Mouse (Mus musculus) liver, adult 2 months (tissue): Measurements from ENCODE around the gene Gm572. TPM values are rescaled to one million over a fixed set of nuclear protein-coding genes. Genes with fewer than 3 reads are reported as not detected.
A peak's percentile ranks its signal among the peaks of the same experiment; 100 is the strongest.

ENCODE experiments used
- DNase-seq: peaks from one replicate; pipeline ENCODE4 v3.0.0-alpha.2; 2011; ENCODE audit warnings: low read depth, low spot score; ENCODE audit errors: extremely low read depth
- H3K27ac ChIP-seq: fragments of 200-500 bp; replicated peaks from 2 replicates; pipeline ENCODE4 v1.5.1; 2012; ENCODE audit warnings: low read depth, mild to moderate bottlenecking, control low read depth, inconsistent platforms, low read length; ENCODE audit not compliant: insufficient read depth
- H3K27me3 ChIP-seq: fragments of 200-500 bp; 2 replicates; pipeline ENCODE4 v1.6.1; 2012; ENCODE audit warnings: mild to moderate bottlenecking, moderate library complexity, low read length, inconsistent platforms; ENCODE audit not compliant: control insufficient read depth, insufficient read depth
- H3K36me3 ChIP-seq: fragments of 200-500 bp; 2 replicates; pipeline ENCODE4 v1.6.1; 2012; ENCODE audit warnings: low read length, inconsistent platforms; ENCODE audit not compliant: control insufficient read depth, insufficient read depth
- H3K4me1 ChIP-seq: fragments of 200-500 bp; 2 replicates; pipeline ENCODE4 v1.6.1; 2011; ENCODE audit warnings: low read length; ENCODE audit not compliant: control insufficient read depth, insufficient read depth
- H3K4me3 ChIP-seq: fragments of 200-500 bp; 2 replicates; pipeline ENCODE4 v1.5.1; 2011; ENCODE audit warnings: low read depth, mild to moderate bottlenecking, control low read depth, low read length, moderate library complexity; ENCODE audit not compliant: insufficient read depth
- H3K79me2 ChIP-seq: fragments of 200-500 bp; 2 replicates; pipeline ENCODE4 v1.6.1; 2012; ENCODE audit warnings: inconsistent platforms, mild to moderate bottlenecking, low read length, moderate library complexity; ENCODE audit not compliant: control insufficient read depth, insufficient read depth
- H3K9ac ChIP-seq: fragments of 200-500 bp; 2 replicates; pipeline ENCODE4 v1.6.1; 2012; ENCODE audit warnings: low read depth, mild to moderate bottlenecking, control low read depth, inconsistent platforms, low read length
- CTCF ChIP-seq: fragments of 200-500 bp; IDR thresholded peaks from 2 replicates; pipeline ENCODE4 v1.5.1; 2011; ENCODE audit warnings: low read depth, low read length, control low read depth
- POLR2A ChIP-seq: fragments of 200-500 bp; IDR thresholded peaks from 2 replicates; pipeline ENCODE4 v1.6.1; 2011; ENCODE audit warnings: low read length, control low read depth; ENCODE audit not compliant: insufficient read depth; ENCODE audit errors: extremely low read depth
- WGBS: fragments of 180-500 bp; shearing (Covaris S2); methylation state at CpG from one replicate; pipeline ENCODE4 v1.1.7; 2018; 5-methylcytosine and 5-hydroxymethylcytosine counted together
- polyA plus RNA-seq: library from polyadenylated mRNA; depleted of rRNA; stranded (reverse); fragments of >200 nt; gene quantifications from 2 replicates; pipeline ENCODE4 v1.2.3, GENCODE M21; 2012
- total RNA-seq: library from RNA; depleted of rRNA; stranded (reverse); fragments of >200 nt; gene quantifications from 2 replicates; pipeline ENCODE4 v1.2.3, GENCODE M21; 2014

The Gm572 gene
- total and polyA plus RNA-seq, 2 experiments = not detected

DNA sequence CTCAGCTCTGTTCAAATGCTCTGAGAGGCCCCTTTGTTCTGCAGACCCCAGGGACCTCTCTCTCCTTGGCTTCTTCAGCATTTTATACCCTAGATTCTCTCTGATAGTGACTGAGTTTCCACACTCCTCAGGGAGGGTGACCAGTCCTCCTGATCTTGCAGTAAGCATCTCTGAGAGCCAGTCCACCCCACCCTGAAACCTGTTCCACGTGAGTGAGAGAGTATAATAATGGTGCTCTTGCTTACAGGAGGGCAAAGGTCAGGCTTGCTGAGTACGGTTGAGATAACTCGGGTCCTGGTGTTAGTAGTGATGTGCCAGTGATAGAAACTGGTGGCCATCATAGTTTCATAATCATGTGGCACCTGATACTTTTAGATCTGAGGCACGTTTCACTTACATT is 48.1 kb downstream of the Gm572 start:
- Histone ChIP-seq H3K27me3 (no peaks in the 10 kb centered on the region; the same call in 1 of the 2 replicates), H3K27ac (no peak overlapping the region), H3K4me3 (no peak overlapping the region), H3K79me2 (no peaks in the 10 kb centered on the region), H3K4me1 (no peaks in the 10 kb centered on the region), H3K9ac (no peak overlapping the region), H3K36me3 (no peaks in the 10 kb centered on the region)
- TF ChIP-seq POLR2A (no peak), CTCF (no peak)
- DNase-seq = no peak
- 47% methylated on average over 4 of the region's 4 CpGs for WGBS

DNA sequence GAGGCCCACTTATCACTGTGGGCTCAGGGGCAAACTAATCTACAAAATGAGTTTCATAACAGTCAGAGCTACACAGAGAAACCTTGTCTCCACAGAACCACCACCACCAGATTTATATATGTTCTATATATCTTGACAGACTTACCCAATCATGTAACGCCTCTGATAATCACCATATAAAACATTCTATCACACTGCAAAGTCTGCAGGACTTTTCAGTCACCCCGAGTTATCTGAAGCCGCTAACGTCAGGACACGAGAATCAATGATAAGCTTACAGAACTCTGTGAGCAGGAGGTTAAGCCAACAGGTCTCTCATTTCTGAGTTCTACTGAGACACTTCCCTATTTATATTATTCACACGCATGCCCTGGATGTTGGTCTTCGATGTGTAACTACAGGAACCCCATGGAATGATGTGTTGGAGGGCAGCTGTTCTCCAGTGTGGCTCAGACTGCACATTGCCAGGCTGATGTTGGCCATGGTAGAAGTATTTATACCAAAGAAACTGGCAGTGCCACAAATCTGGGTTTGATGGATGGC is 50.4 kb downstream of the Gm572 start:
- Histone ChIP-seq H3K9ac (no peak overlapping the region), H3K79me2 (no peaks in the 10 kb centered on the region), H3K27ac (no peak overlapping the region), H3K36me3 (no peaks in the 10 kb centered on the region), H3K4me1 (no peaks in the 10 kb centered on the region), H3K4me3 (no peak overlapping the region), H3K27me3 (no peaks in the 10 kb centered on the region)
- no peak for DNase-seq
- 73% methylated on average over 7 of the region's 7 CpGs for WGBS
- TF ChIP-seq POLR2A = no peak
- no peak for TF ChIP-seq CTCF

DNA sequence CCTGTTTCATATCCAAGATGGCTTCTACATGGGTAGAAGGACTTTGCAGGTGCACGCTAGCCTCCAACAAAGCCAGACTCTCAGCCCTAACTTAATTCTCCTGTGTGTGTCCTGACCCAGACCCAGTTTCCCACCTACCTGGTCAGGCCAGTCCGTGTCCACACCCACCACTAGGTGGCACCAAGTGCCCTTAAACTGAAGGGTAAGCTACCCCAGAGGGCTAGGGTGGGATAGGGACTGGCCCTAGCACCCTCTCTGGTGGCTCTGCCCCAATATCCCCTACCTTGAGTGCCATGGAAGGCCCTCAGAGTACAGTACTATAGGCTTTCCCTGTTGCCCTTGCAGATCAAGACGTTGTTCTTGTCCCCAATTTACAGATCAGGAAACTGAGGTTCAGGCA is 61.6 kb downstream of the Gm572 start:
- no peak overlapping the region for H3K27ac ChIP-seq
- no peak overlapping the region for H3K9ac ChIP-seq
- no peak overlapping the region for H3K4me3 ChIP-seq
- H3K36me3 ChIP-seq = no peaks in the 10 kb centered on the region
- WGBS = 45% methylated on average over 3 of the region's 3 CpGs
- H3K4me1 ChIP-seq = no peaks in the 10 kb centered on the region
- no peaks in the 10 kb centered on the region for H3K79me2 ChIP-seq
- peak; percentile 19 for DNase-seq
- TF ChIP-seq CTCF (peak; percentile 88), POLR2A (no peak)
- no peaks in the 10 kb centered on the region for H3K27me3 ChIP-seq

DNA sequence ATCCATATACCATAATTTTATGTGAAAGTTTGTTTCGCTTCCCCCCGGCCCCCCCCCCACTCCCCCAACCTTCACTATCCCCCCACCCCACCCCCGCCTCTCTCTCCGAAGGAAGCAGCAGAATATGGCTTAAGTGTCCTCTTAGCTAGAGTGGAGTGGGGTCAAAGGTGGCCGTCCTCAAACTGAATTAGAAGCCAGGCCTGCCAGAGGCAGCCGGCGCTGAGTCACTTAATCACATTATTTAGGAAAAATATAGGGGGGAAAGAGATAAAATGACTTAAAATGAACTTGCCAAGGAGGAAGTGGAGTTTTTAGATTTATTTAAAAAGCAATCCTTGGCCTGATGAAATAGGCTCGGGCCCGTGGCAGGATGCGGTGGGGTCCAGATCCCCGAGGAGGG is 65.7 kb downstream of the Gm572 start:
- H3K27ac ChIP-seq = no peak overlapping the region
- TF ChIP-seq POLR2A = no peak
- TF ChIP-seq CTCF = no peak
- H3K27me3 ChIP-seq = no peaks in the 10 kb centered on the region
- no peaks in the 10 kb centered on the region for H3K36me3 ChIP-seq
- H3K4me3 ChIP-seq = no peak overlapping the region
- no peaks in the 10 kb centered on the region for H3K79me2 ChIP-seq
- H3K9ac ChIP-seq = no peak overlapping the region
- WGBS = 60% methylated on average over 11 of the region's 11 CpGs
- no peak for DNase-seq
- H3K4me1 ChIP-seq = peaks cover 6% of the 10 kb centered on the region; the same call in 1 of the 2 replicates

DNA sequence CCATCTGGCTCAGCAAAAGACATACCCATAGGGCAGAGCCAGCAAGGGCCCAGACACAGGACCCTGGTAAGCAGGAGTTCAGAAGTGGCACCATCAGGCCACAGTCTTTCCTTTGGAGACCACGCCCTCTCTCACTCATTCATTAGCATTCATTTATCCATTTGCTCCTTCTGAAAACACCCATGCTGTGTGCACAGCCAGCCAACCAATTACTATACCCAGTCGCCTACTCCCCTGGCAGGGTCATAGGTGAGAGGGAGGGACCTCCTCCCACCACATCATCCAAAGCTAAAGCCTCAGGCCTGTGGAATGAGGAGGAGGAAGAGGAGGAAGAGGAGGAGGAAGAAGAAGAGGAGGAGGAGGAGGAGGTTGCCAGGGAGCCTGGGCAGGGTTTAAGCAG is 67.3 kb downstream of the Gm572 start:
- no peaks in the 10 kb centered on the region for H3K27me3 ChIP-seq
- DNase-seq = no peak
- H3K4me1 ChIP-seq = peaks cover 6% of the 10 kb centered on the region; the same call in 1 of the 2 replicates
- no peaks in the 10 kb centered on the region for H3K36me3 ChIP-seq
- TF ChIP-seq CTCF (no peak), POLR2A (no peak)
- H3K27ac ChIP-seq = no peak overlapping the region
- WGBS = 75% methylated on average over 2 of the region's 2 CpGs
- H3K79me2 ChIP-seq = no peaks in the 10 kb centered on the region
- H3K9ac ChIP-seq = no peak overlapping the region
- H3K4me3 ChIP-seq = no peak overlapping the region

DNA sequence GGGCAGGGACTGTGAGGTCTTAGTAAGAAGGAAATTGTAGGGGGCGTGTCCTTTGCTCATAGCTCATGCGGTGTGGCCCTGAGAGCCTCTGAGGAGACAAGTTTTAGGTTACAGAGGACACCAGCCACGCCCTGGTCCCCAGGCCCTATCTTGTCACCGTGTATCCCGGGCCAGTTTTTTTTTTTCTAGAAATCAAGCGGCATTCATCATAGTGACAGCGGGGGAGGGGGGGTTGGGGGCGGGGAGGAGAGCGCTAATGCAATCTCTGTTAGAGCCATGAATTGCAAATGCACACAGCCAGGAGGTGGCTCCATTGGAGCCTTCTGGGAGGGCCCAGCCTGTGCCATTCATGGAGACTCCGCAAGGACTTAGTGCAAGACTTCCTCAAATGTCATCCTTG is 68.2 kb downstream of the Gm572 start:
- no peak overlapping the region for H3K9ac ChIP-seq
- H3K4me3 ChIP-seq = no peak overlapping the region
- no peak for DNase-seq
- no peaks in the 10 kb centered on the region for H3K79me2 ChIP-seq
- WGBS = 55% methylated on average over 10 of the region's 10 CpGs
- no peak overlapping the region for H3K27ac ChIP-seq
- no peaks in the 10 kb centered on the region for H3K27me3 ChIP-seq
- H3K4me1 ChIP-seq = peaks cover 6% of the 10 kb centered on the region; the same call in 1 of the 2 replicates
- no peak for TF ChIP-seq POLR2A
- TF ChIP-seq CTCF = no peak
- no peaks in the 10 kb centered on the region for H3K36me3 ChIP-seq
